Mouse (Mus musculus): ENCODE data around the gene Hectd4. TPM values are rescaled to one million over a fixed set of nuclear protein-coding genes. Genes with fewer than 3 reads are reported as not detected.
"Not testable (repeated sequence)": the region's sequence is repeated elsewhere in the genome, so short reads cannot be mapped to it uniquely, and the experiment has no call there.

Gene Hectd4
- polyA plus RNA-seq, 1 experiment from 2014 or later, result 18.0 TPM

GRCm38 (mm10) chr5:121224856-121225255 lies 4.8 kb downstream of the Hectd4 start:
- H3K9ac ChIP-seq (replicated peaks), result no peak overlapping the region
- H3K9me3 ChIP-seq, result no peaks in the 10 kb centered on the region
- no peak for ATAC-seq
- H3K4me2 ChIP-seq (replicated peaks), result no peak overlapping the region
- peaks cover 22% of the 10 kb centered on the region for H3K4me1 ChIP-seq (replicated peaks)
- no peak overlapping the region for H3K27ac ChIP-seq
- no peaks in the 10 kb centered on the region for H3K36me3 ChIP-seq
- H3K4me3 ChIP-seq (replicated peaks), result no peak overlapping the region
- WGBS, result 91% methylated on average over 3 of the region's 3 CpGs
- H3K27me3 ChIP-seq, result no peaks in the 10 kb centered on the region

- H3K9ac ChIP-seq (replicated peaks), result no peak overlapping the region
- no peak overlapping the region for H3K4me2 ChIP-seq (replicated peaks)
- no peak overlapping the region for H3K27ac ChIP-seq
- H3K27me3 ChIP-seq, result no peaks in the 10 kb centered on the region
- no peak overlapping the region for H3K4me3 ChIP-seq (replicated peaks)
- H3K4me1 ChIP-seq (replicated peaks), result peaks cover 22% of the 10 kb centered on the region
- ATAC-seq, result no peak
- no peaks in the 10 kb centered on the region for H3K9me3 ChIP-seq
- H3K36me3 ChIP-seq, result no peaks in the 10 kb centered on the region
- WGBS, result 91% methylated on average over 2 of the region's 2 CpGs
These were observed 5.8 kb downstream of the Hectd4 start for GRCm38 (mm10) chr5:121225854-121226253.

- Histone ChIP-seq H3K4me2 (replicated peaks) (no peak overlapping the region), H3K4me1 (replicated peaks) (peaks cover 22% of the 10 kb centered on the region), H3K4me3 (replicated peaks) (no peak overlapping the region), H3K27me3 (no peaks in the 10 kb centered on the region), H3K9me3 (no peaks in the 10 kb centered on the region), H3K9ac (replicated peaks) (no peak overlapping the region), H3K36me3 (no peaks in the 10 kb centered on the region), H3K27ac (no peak overlapping the region)
- ATAC-seq, result no peak
- 70% methylated on average over 3 of the region's 3 CpGs for WGBS
These were observed 6.4 kb downstream of the Hectd4 start for GRCm38 (mm10) chr5:121226406-121226805.

- no peaks in the 10 kb centered on the region for H3K36me3 ChIP-seq
- H3K9ac ChIP-seq (replicated peaks), result no peak overlapping the region
- no peak overlapping the region for H3K27ac ChIP-seq
- ATAC-seq, result no peak
- H3K27me3 ChIP-seq, result no peaks in the 10 kb centered on the region
- H3K4me1 ChIP-seq (replicated peaks), result peaks cover 19% of the 10 kb centered on the region
- WGBS, result 90% methylated on average over 4 of the region's 4 CpGs
- H3K4me2 ChIP-seq (replicated peaks), result no peak overlapping the region
- no peak overlapping the region for H3K4me3 ChIP-seq (replicated peaks)
- H3K9me3 ChIP-seq, result no peaks in the 10 kb centered on the region
These were observed 6.8 kb downstream of the Hectd4 start for GRCm38 (mm10) chr5:121226845-121227244.

DNA sequence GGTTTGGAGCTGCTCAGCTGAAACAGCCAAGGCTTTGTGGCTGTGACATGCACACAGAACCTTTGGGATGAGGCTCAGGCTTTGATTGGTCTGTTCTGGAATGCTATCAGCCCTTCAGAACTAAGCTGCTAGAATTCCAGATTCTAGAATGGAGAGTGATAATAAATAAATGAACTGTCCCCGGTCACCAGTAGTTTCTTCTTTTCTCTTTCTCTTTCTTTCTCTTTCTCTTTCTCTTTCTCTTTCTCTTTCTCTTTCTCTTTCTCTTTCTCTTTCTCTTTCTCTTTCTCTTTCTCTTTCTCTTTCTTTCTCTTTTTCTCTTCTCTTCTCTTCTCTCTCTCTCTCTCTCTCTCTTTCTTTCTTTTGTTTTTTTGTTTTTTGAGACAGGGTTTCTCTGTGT lies 7.3 kb downstream of the Hectd4 start:
- not testable (repeated sequence) for H3K4me2 ChIP-seq (replicated peaks); H3K9me3 ChIP-seq; ATAC-seq; H3K36me3 ChIP-seq; H3K27ac ChIP-seq; H3K9ac ChIP-seq (replicated peaks); H3K4me3 ChIP-seq (replicated peaks); H3K27me3 ChIP-seq
- WGBS, result 91% methylated on average over 1 of the region's 1 CpGs
- peaks cover 14% of the 10 kb centered on the region for H3K4me1 ChIP-seq (replicated peaks)

DNA sequence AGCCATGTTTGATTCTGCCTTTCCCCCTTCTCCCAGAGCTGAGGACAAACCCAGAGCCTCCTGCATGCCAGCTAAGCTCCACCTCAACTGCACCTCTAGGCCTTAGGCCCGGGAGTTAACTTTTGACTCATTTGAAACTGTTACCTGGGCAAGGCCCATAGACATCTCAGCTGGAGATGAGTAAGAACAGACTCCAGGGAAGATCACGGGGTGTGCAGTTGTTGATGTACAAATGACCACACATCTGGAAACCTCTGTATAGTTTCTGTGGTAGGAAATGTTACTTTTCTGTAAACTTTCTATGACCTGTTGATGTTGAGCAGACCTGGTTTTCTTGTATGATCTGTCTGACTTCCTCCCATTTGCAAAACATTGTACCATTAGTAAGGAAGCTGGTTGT lies 9.2 kb downstream of the Hectd4 start:
- Histone ChIP-seq H3K4me3 (replicated peaks) (no peak overlapping the region), H3K27me3 (no peaks in the 10 kb centered on the region), H3K36me3 (peaks cover 9% of the 10 kb centered on the region; the same call in 1 of the 2 replicates), H3K9me3 (no peaks in the 10 kb centered on the region), H3K9ac (replicated peaks) (no peak overlapping the region), H3K4me1 (replicated peaks) (peaks cover 6% of the 10 kb centered on the region), H3K27ac (no peak overlapping the region), H3K4me2 (replicated peaks) (no peak overlapping the region)
- ATAC-seq, result no peak
- 94% methylated on average over 2 of the region's 2 CpGs for WGBS

DNA sequence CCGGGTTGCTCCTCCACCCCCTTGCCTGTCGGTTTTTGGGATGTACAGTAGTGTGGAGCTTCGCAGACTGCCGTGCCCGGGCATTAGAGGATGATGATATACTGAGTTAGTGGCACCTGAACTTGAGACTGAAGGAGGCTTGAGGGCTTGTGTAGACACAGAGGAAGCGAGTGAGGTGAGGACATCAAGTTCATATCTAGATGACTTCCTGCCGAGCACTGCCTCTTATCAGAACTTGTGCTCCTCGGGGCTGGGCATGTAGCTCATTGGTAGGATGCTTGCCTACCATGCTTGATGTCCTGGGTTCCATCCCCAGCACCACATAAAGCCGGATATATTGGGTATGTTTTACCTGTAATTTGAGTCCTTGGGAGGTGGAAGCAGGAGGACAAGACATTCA lies 10.8 kb downstream of the Hectd4 start:
- 96% methylated on average over 9 of the region's 9 CpGs for WGBS
- Histone ChIP-seq H3K9me3 (no peaks in the 10 kb centered on the region), H3K27ac (no peak overlapping the region), H3K4me2 (replicated peaks) (no peak overlapping the region), H3K4me1 (replicated peaks) (peaks cover 5% of the 10 kb centered on the region), H3K27me3 (no peaks in the 10 kb centered on the region), H3K36me3 (peaks cover 12% of the 10 kb centered on the region), H3K9ac (replicated peaks) (no peak overlapping the region), H3K4me3 (replicated peaks) (no peak overlapping the region)
- ATAC-seq, result no peak

- H3K27me3 ChIP-seq, result no peaks in the 10 kb centered on the region
- 94% methylated on average over 1 of the region's 1 CpGs for WGBS
These were observed 12.8 kb downstream of the Hectd4 start for GRCm38 (mm10) chr5:121232789-121233188.

DNA sequence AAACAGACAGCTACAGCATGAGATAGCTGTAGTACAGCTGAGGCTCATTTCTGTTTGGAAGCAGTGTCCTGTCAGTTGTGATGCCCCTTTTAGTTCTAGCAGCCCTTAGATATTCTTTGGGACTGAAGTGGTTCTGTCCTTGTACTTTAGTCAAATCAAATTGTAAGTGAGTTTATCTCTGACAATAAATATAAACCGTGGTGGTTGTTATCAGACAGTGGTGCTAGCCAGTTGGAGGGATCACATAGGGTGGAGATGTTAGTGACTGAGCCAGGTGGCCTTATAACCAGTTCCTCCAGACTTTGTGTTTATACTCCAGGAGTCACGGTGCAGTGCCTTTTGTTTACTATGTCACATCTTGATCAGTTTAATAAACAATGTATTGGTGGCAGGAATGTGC lies 13.7 kb downstream of the Hectd4 start:
- H3K27me3 ChIP-seq, result no peaks in the 10 kb centered on the region
- no peak for ATAC-seq
- peaks cover 12% of the 10 kb centered on the region for H3K36me3 ChIP-seq
- H3K4me2 ChIP-seq (replicated peaks), result no peak overlapping the region
- H3K4me1 ChIP-seq (replicated peaks), result no peaks in the 10 kb centered on the region
- H3K4me3 ChIP-seq (replicated peaks), result no peak overlapping the region
- WGBS, result 96% methylated on average over 2 of the region's 2 CpGs
- no peak overlapping the region for H3K9ac ChIP-seq (replicated peaks)
- H3K27ac ChIP-seq, result no peak overlapping the region
- H3K9me3 ChIP-seq, result no peaks in the 10 kb centered on the region

More at GRCm38 (mm10) chr5:121232789-121233188, 12.8 kb downstream of the Hectd4 start:
- H3K36me3 ChIP-seq, result peaks cover 12% of the 10 kb centered on the region
- H3K4me2 ChIP-seq (replicated peaks), result no peak overlapping the region
- H3K4me1 ChIP-seq (replicated peaks), result no peaks in the 10 kb centered on the region
- no peaks in the 10 kb centered on the region for H3K9me3 ChIP-seq
- no peak overlapping the region for H3K27ac ChIP-seq
- no peak overlapping the region for H3K9ac ChIP-seq (replicated peaks)
- H3K4me3 ChIP-seq (replicated peaks), result no peak overlapping the region
- no peak for ATAC-seq

- peaks cover 12% of the 10 kb centered on the region for H3K36me3 ChIP-seq
- no peak overlapping the region for H3K4me2 ChIP-seq (replicated peaks)
- no peak overlapping the region for H3K9ac ChIP-seq (replicated peaks)
- H3K4me1 ChIP-seq (replicated peaks), result no peaks in the 10 kb centered on the region
- WGBS, result 85% methylated on average over 5 of the region's 5 CpGs
- no peaks in the 10 kb centered on the region for H3K9me3 ChIP-seq
- no peaks in the 10 kb centered on the region for H3K27me3 ChIP-seq
- H3K27ac ChIP-seq, result no peak overlapping the region
- no peak overlapping the region for H3K4me3 ChIP-seq (replicated peaks)
- ATAC-seq, result no peak
These were observed 16.2 kb downstream of the Hectd4 start for GRCm38 (mm10) chr5:121236171-121236570.

DNA sequence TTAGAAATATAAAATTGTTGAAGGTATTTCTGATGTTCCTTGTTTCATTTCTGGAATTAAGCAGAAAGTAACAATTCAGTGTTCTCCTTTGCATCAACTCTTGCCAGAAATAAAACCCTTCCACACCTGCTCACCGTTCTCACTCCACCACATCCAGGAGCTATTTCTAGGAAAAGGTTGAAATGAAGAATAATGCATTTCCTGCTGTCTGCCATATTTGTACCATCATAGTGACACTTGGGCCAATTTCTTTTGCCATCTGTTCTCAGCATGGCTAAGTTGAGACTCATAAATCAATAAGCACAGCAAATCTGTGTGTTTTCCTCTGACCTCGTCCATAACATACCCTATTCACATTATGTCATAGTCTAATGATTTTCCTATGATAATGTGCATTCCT lies 18.2 kb downstream of the Hectd4 start:
- no peaks in the 10 kb centered on the region for H3K9me3 ChIP-seq
- no peak overlapping the region for H3K4me2 ChIP-seq (replicated peaks)
- H3K27ac ChIP-seq, result no peak overlapping the region
- 90% methylated on average over 2 of the region's 2 CpGs for WGBS
- no peak overlapping the region for H3K9ac ChIP-seq (replicated peaks)
- H3K27me3 ChIP-seq, result no peaks in the 10 kb centered on the region
- no peaks in the 10 kb centered on the region for H3K4me1 ChIP-seq (replicated peaks)
- no peak overlapping the region for H3K4me3 ChIP-seq (replicated peaks)
- H3K36me3 ChIP-seq, result peaks cover 7% of the 10 kb centered on the region; the same call in 1 of the 2 replicates
- ATAC-seq, result no peak

DNA sequence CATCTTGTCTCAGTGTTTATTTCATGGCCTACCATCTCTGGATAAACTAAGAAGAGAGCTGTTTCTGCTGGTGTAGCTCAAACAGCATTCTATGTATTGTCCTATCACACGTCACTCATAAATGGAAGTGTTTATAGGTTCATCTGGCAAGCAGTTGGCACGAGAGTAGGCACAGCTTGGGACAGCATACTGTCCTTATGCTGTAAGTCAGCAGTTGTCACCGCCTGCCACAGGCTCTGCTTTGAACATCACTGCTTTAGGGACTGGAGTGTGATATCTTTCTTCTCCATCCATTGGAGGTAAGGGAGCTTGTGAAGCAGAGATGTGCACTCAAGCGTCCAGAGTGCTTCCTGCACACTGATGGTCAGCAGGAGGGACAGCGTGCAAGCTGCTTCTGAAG lies 19.8 kb downstream of the Hectd4 start:
- Histone ChIP-seq H3K27me3 (no peaks in the 10 kb centered on the region), H3K4me2 (replicated peaks) (no peak overlapping the region), H3K36me3 (peaks cover 3% of the 10 kb centered on the region; the same call in 1 of the 2 replicates), H3K27ac (no peak overlapping the region), H3K9ac (replicated peaks) (no peak overlapping the region), H3K9me3 (no peaks in the 10 kb centered on the region), H3K4me1 (replicated peaks) (no peaks in the 10 kb centered on the region), H3K4me3 (replicated peaks) (no peak overlapping the region)
- WGBS, result 80% methylated on average over 5 of the region's 5 CpGs
- ATAC-seq, result no peak

GRCm38 (mm10) chr5:121241182-121241581 lies 21.2 kb downstream of the Hectd4 start:
- H3K9ac ChIP-seq (replicated peaks), result no peak overlapping the region
- H3K4me1 ChIP-seq (replicated peaks), result 0 out of 2 replicates have a peak, but pooled peaks cover 2% of the 10 kb centered on the region
- H3K27ac ChIP-seq, result no peak overlapping the region
- ATAC-seq, result no peak
- no peaks in the 10 kb centered on the region for H3K9me3 ChIP-seq
- H3K36me3 ChIP-seq, result no peaks in the 10 kb centered on the region
- no peak overlapping the region for H3K4me3 ChIP-seq (replicated peaks)
- H3K4me2 ChIP-seq (replicated peaks), result no peak overlapping the region
- H3K27me3 ChIP-seq, result no peaks in the 10 kb centered on the region

Measured in midbrain, embryonic 13.5 days (tissue).